1 mouse cellular context compared by ENCODE assay signal in the genomic region with DNA sequence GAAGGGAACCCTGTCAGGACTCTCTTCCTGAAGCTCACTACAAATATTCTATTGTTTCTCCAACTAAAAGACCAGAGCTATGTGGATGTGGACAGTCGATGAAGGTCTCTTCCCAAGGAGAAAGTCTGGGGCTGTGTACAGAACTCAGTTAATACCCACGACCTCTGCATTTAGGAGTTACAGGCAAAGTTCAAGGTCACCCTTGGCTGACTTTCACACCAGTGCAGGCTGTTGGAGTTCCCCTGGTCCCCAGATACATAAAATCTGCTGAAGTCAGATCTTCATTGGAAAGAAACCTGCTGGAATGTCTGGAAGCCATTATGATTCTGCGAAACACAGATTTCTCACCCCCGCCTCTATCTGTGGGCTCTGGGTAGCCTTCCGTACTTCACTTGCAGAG.
TF ChIP-seq lines count a peak whose summit lies in the region.

No protein-coding gene starts in this region.

TF ChIP-seq in CH12.LX, 34 proteins besides CTCF, POLR2A, EP300 and RAD21:
- TF ChIP-seq POLR2AphosphoS2 (IDR thresholded peaks at IDR 0.05; ENCODE audit: low read depth, low read length) = no peak
- TF ChIP-seq ETS1 (conservative IDR thresholded peaks at IDR 0.05; ENCODE audit: low read depth, low read length) = 0 out of 2 replicates have a peak, but pooled peaks have one; percentile 19
- TF ChIP-seq JUND (conservative IDR thresholded peaks at IDR 0.05; ENCODE audit: low read depth, low read length) = no peak
- TF ChIP-seq SIN3A (IDR thresholded peaks at IDR 0.05; ENCODE audit: low read length) = 0 out of 2 replicates have a peak, but pooled peaks have one; percentile 11
